ENCODE assay signal across 27 mouse cellular contexts in the genomic region with DNA sequence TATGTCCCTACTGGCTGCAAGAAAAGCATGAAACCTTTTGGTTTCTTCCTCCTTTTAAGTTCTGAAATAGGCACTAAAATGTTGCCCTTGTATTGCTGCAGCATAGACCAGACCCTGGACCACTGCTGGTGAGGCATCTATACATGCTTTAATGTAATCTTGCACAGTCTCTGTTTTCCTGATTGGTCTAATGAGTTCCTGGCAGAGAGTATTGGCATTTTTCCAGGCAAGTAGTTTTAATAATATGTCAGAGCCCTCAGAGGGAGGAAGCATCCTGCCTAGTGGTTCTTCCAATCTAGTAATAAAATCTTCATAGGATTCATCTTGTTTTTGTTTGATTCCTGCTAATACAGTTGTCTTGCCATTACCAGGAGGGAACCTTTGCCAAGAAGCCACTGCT. TPM values are rescaled to one million over a fixed set of nuclear protein-coding genes. Genes with fewer than 3 reads are reported as not detected.
A peak's percentile ranks its signal among the peaks of the same experiment; 100 is the strongest.
DNase-seq lines count a peak whose midpoint lies in the region; ATAC-seq and TF ChIP-seq lines count a peak whose summit lies in the region.
"Had no signal": no experiment of that assay in that cellular context is flagged by ENCODE, and none has a peak within 500 bp of the region (broad histone marks: within the 10 kb centered on the region; RNA-seq: fewer than 3 reads in every experiment).

No protein-coding gene starts in this region.

- peak; percentile 42; the same call in 1 of the 2 replicates for ATAC-seq in forebrain, embryonic 14.5 days
- no peak for ATAC-seq in forebrain, embryonic 12.5 days (ENCODE audit: low FRiP score)
- no peak for ATAC-seq in hindbrain, postnatal 0 days
- peak; percentile 59 for ATAC-seq in lung, embryonic 16.5 days (ENCODE audit: low read depth)
- peak; percentile 47; the same call in 1 of the 2 replicates for ATAC-seq in stomach, embryonic 15.5 days (ENCODE audit: insufficient read depth, low FRiP score, low read depth)
- no peak for ATAC-seq in stomach, postnatal 0 days (ENCODE audit: low FRiP score, low TSS enrichment)
- ATAC-seq: activated CD4-positive, CD25-positive, alpha-beta regulatory T cell, adult 4 months; intestine, embryonic 15.5 days; Patski had no signal

- H3K4me1 ChIP-seq in forebrain, embryonic 14.5 days (ENCODE audit: control insufficient read depth, insufficient read depth, low read length) = no peaks in the 10 kb centered on the region
- no peaks in the 10 kb centered on the region for H3K4me1 ChIP-seq in forebrain, embryonic 12.5 days
- no peaks in the 10 kb centered on the region for H3K4me1 ChIP-seq in hindbrain, postnatal 0 days (ENCODE audit: insufficient read depth, low read length)
- H3K4me1 ChIP-seq in hindbrain, embryonic 10.5 days (replicated peaks) = no peaks in the 10 kb centered on the region
- no peaks in the 10 kb centered on the region for H3K4me1 ChIP-seq in lung, embryonic 16.5 days (replicated peaks; ENCODE audit: control insufficient read depth, insufficient read depth, low read length)
- no peaks in the 10 kb centered on the region for H3K4me1 ChIP-seq in stomach, embryonic 15.5 days
- no peaks in the 10 kb centered on the region for H3K4me1 ChIP-seq in stomach, postnatal 0 days (replicated peaks; ENCODE audit: control insufficient read depth, insufficient read depth)
- H3K4me1 ChIP-seq: embryonic facial prominence, embryonic 15.5 days; heart, embryonic 12.5 days; intestine, embryonic 15.5 days had no signal

- no peak for TF ChIP-seq CTCF in hindbrain, postnatal 0 days (IDR thresholded peaks at IDR 0.05; ENCODE audit: low read depth)
- no peak for TF ChIP-seq CTCF in stomach, postnatal 0 days (IDR thresholded peaks at IDR 0.05; ENCODE audit: low read depth)

- no peak overlapping the region for H3K4me2 ChIP-seq in forebrain, embryonic 14.5 days (ENCODE audit: low read length)
- H3K4me2 ChIP-seq in forebrain, embryonic 12.5 days = no peak overlapping the region
- no peak overlapping the region for H3K4me2 ChIP-seq in hindbrain, postnatal 0 days (ENCODE audit: low read depth, low read length)
- H3K4me2 ChIP-seq in lung, embryonic 16.5 days (ENCODE audit: low read depth, low read length) = no peak overlapping the region
- no peak overlapping the region for H3K4me2 ChIP-seq in stomach, embryonic 15.5 days
- no peak overlapping the region for H3K4me2 ChIP-seq in stomach, postnatal 0 days (replicated peaks; ENCODE audit: low read depth)
- H3K4me2 ChIP-seq: embryonic facial prominence, embryonic 15.5 days; heart, embryonic 12.5 days; intestine, embryonic 15.5 days had no signal

- no peaks in the 10 kb centered on the region for H3K9me3 ChIP-seq in forebrain, embryonic 14.5 days (replicated peaks; ENCODE audit: control insufficient read depth, low read length)
- H3K9me3 ChIP-seq in forebrain, embryonic 12.5 days = no peaks in the 10 kb centered on the region
- no peaks in the 10 kb centered on the region for H3K9me3 ChIP-seq in hindbrain, postnatal 0 days (ENCODE audit: low read length)
- H3K9me3 ChIP-seq in hindbrain, embryonic 10.5 days = no peaks in the 10 kb centered on the region
- no peaks in the 10 kb centered on the region for H3K9me3 ChIP-seq in lung, embryonic 16.5 days (ENCODE audit: control insufficient read depth, low read length)
- no peaks in the 10 kb centered on the region for H3K9me3 ChIP-seq in stomach, embryonic 15.5 days
- H3K9me3 ChIP-seq in stomach, postnatal 0 days (ENCODE audit: control insufficient read depth, low read length) = no peaks in the 10 kb centered on the region
- H3K9me3 ChIP-seq: embryonic facial prominence, embryonic 15.5 days; heart, embryonic 12.5 days; intestine, embryonic 15.5 days had no signal

- no peak overlapping the region for H3K9ac ChIP-seq in forebrain, embryonic 14.5 days (ENCODE audit: low read length)
- no peak overlapping the region for H3K9ac ChIP-seq in forebrain, embryonic 12.5 days
- no peak overlapping the region for H3K9ac ChIP-seq in hindbrain, postnatal 0 days (replicated peaks; ENCODE audit: low read length)
- H3K9ac ChIP-seq in lung, embryonic 16.5 days (ENCODE audit: low read length) = no peak overlapping the region
- no peak overlapping the region for H3K9ac ChIP-seq in stomach, embryonic 15.5 days
- H3K9ac ChIP-seq in stomach, postnatal 0 days (ENCODE audit: low read length) = no peak overlapping the region
- H3K9ac ChIP-seq: embryonic facial prominence, embryonic 15.5 days; heart, embryonic 12.5 days; intestine, embryonic 15.5 days had no signal

- H3K27me3 ChIP-seq in forebrain, embryonic 14.5 days (replicated peaks; ENCODE audit: control insufficient read depth, insufficient read depth, low read length) = no peaks in the 10 kb centered on the region
- no peaks in the 10 kb centered on the region for H3K27me3 ChIP-seq in forebrain, embryonic 12.5 days
- H3K27me3 ChIP-seq in hindbrain, postnatal 0 days (ENCODE audit: insufficient read depth, low read length) = no peaks in the 10 kb centered on the region
- no peaks in the 10 kb centered on the region for H3K27me3 ChIP-seq in hindbrain, embryonic 10.5 days (ENCODE audit: insufficient read depth, poor library complexity, severe bottlenecking)
- no peaks in the 10 kb centered on the region for H3K27me3 ChIP-seq in lung, embryonic 16.5 days (ENCODE audit: control insufficient read depth, insufficient read depth, low read depth, low read length)
- no peaks in the 10 kb centered on the region for H3K27me3 ChIP-seq in stomach, embryonic 15.5 days (replicated peaks)
- H3K27me3 ChIP-seq in stomach, postnatal 0 days (ENCODE audit: control insufficient read depth, insufficient read depth, low read length) = no peaks in the 10 kb centered on the region
- H3K27me3 ChIP-seq: CH12.LX; embryonic facial prominence, embryonic 15.5 days; heart, embryonic 12.5 days; intestine, embryonic 15.5 days; Patski had no signal

- no peak overlapping the region for H3K27ac ChIP-seq in forebrain, embryonic 14.5 days (ENCODE audit: low read depth, low read length)
- H3K27ac ChIP-seq in forebrain, embryonic 12.5 days = no peak overlapping the region
- H3K27ac ChIP-seq in hindbrain, postnatal 0 days = no peak overlapping the region
- no peak overlapping the region for H3K27ac ChIP-seq in hindbrain, embryonic 10.5 days
- H3K27ac ChIP-seq in lung, embryonic 16.5 days (ENCODE audit: low read length) = no peak overlapping the region
- H3K27ac ChIP-seq in stomach, embryonic 15.5 days = no peak overlapping the region
- no peak overlapping the region for H3K27ac ChIP-seq in stomach, postnatal 0 days (replicated peaks)
- H3K27ac ChIP-seq: embryonic facial prominence, embryonic 15.5 days; gastrocnemius, adult 2 months; intestine, embryonic 15.5 days had no signal

- peak; percentile 50 for DNase-seq in forebrain, embryonic 14.5 days (ENCODE audit: low spot score)
- peak; percentile 7 for DNase-seq in hindbrain, postnatal 0 days (ENCODE audit: low spot score)
- no peak for DNase-seq in hindbrain, embryonic 10.5 days (ENCODE audit: low spot score)
- no peak for DNase-seq in lung, postnatal 25 days (ENCODE audit: low spot score)
- DNase-seq in stomach, postnatal 0 days (ENCODE audit: low spot score) = no peak
- DNase-seq: adrenal gland, postnatal 14 days; cerebellum, adult 18-20 months; cerebellum, adult 9-11 months; cerebellum, postnatal 36 days; gastrocnemius, adult 2 months; gastrocnemius, postnatal 25 days had no signal

- no peaks in the 10 kb centered on the region for H3K36me3 ChIP-seq in forebrain, embryonic 14.5 days (ENCODE audit: control insufficient read depth, insufficient read depth, low read length)
- H3K36me3 ChIP-seq in forebrain, embryonic 12.5 days (replicated peaks) = no peaks in the 10 kb centered on the region
- H3K36me3 ChIP-seq in hindbrain, postnatal 0 days (ENCODE audit: insufficient read depth, low read length) = no peaks in the 10 kb centered on the region
- H3K36me3 ChIP-seq in hindbrain, embryonic 10.5 days = no peaks in the 10 kb centered on the region
- no peaks in the 10 kb centered on the region for H3K36me3 ChIP-seq in lung, embryonic 16.5 days (ENCODE audit: control insufficient read depth, insufficient read depth, low read length)
- no peaks in the 10 kb centered on the region for H3K36me3 ChIP-seq in stomach, embryonic 15.5 days
- no peaks in the 10 kb centered on the region for H3K36me3 ChIP-seq in stomach, postnatal 0 days (ENCODE audit: control insufficient read depth, insufficient read depth, low read length)
- H3K36me3 ChIP-seq: embryonic facial prominence, embryonic 15.5 days; heart, embryonic 12.5 days; intestine, embryonic 15.5 days had no signal

- TF ChIP-seq EP300 in stomach, postnatal 0 days (optimal IDR thresholded peaks at IDR 0.05) = no peak

- no peak overlapping the region for H3K4me3 ChIP-seq in forebrain, embryonic 14.5 days (ENCODE audit: low read depth, low read length)
- H3K4me3 ChIP-seq in forebrain, embryonic 12.5 days (replicated peaks) = no peak overlapping the region
- H3K4me3 ChIP-seq in hindbrain, postnatal 0 days (ENCODE audit: low read length) = no peak overlapping the region
- H3K4me3 ChIP-seq in hindbrain, embryonic 10.5 days = no peak overlapping the region
- no peak overlapping the region for H3K4me3 ChIP-seq in lung, embryonic 16.5 days (ENCODE audit: low read length)
- no peak overlapping the region for H3K4me3 ChIP-seq in stomach, embryonic 15.5 days (replicated peaks)
- no peak overlapping the region for H3K4me3 ChIP-seq in stomach, postnatal 0 days (ENCODE audit: low read depth, low read length)
- H3K4me3 ChIP-seq: embryonic facial prominence, embryonic 15.5 days; erythroblast, embryonic 14.5 days; gastrocnemius, adult 2 months; heart, embryonic 12.5 days; intestine, embryonic 15.5 days had no signal

RNA-seq across cellular contexts. Expression of gene Gm609, which starts 15.8 kb away (rescaled TPM):
- not detected in 2 replicates for polyA plus RNA-seq in forebrain, embryonic 14.5 days (2014; fragmentation: Nextera tagmentation; extraction: Ambion mirVana)
- not detected in 2 replicates for polyA plus RNA-seq in forebrain, embryonic 12.5 days (2016; fragmentation: Nextera tagmentation; extraction: Ambion mirVana)
- not detected in 2 replicates for total RNA-seq in hindbrain, postnatal 0 days (2014; rRNA removed)
- polyA plus RNA-seq in hindbrain, postnatal 0 days (2015; fragmentation: Nextera tagmentation; extraction: Ambion mirVana) = 0.05 TPM in 1 of 2 replicates, not detected in the other
- polyA plus RNA-seq in hindbrain, embryonic 10.5 days (2016; fragmentation: Nextera tagmentation; extraction: Ambion mirVana) = not detected in 2 replicates
- not detected in 2 replicates for polyA plus RNA-seq in lung, embryonic 16.5 days (2015; fragmentation: Nextera tagmentation; extraction: Ambion mirVana)
- polyA plus RNA-seq in stomach, embryonic 15.5 days (2015; fragmentation: Nextera tagmentation; extraction: Ambion mirVana) = 0.82 and 1.6 TPM in 2 replicates
- polyA plus RNA-seq in stomach, postnatal 0 days (2015; fragmentation: Nextera tagmentation; extraction: Ambion mirVana) = 0.27 and 0.34 TPM in 2 replicates
- total RNA-seq: granulocyte monocyte progenitor cell, adult 5-6 weeks; heart, adult 8-10 months; heart, postnatal 25 days had no signal
- polyA plus RNA-seq: embryonic facial prominence, embryonic 15.5 days; erythroblast, embryonic 14.5 days; heart, embryonic 12.5 days; heart, embryonic 16.5 days; hindbrain, embryonic 11.5 days; Patski had no signal

RNA-seq across cellular contexts. Expression of gene Gm17783, which starts 54.9 kb away (rescaled TPM):
- not detected in 2 replicates for polyA plus RNA-seq in forebrain, embryonic 14.5 days (2014; fragmentation: Nextera tagmentation; extraction: Ambion mirVana)
- not detected in 2 replicates for polyA plus RNA-seq in forebrain, embryonic 12.5 days (2016; fragmentation: Nextera tagmentation; extraction: Ambion mirVana)
- not detected in 2 replicates for total RNA-seq in hindbrain, postnatal 0 days (2014; rRNA removed)
- polyA plus RNA-seq in hindbrain, postnatal 0 days (2015; fragmentation: Nextera tagmentation; extraction: Ambion mirVana) = not detected in 2 replicates
- not detected in 2 replicates for polyA plus RNA-seq in hindbrain, embryonic 10.5 days (2016; fragmentation: Nextera tagmentation; extraction: Ambion mirVana)
- 0.14 TPM in 1 of 2 replicates, not detected in the other for polyA plus RNA-seq in lung, embryonic 16.5 days (2015; fragmentation: Nextera tagmentation; extraction: Ambion mirVana)
- polyA plus RNA-seq in stomach, embryonic 15.5 days (2015; fragmentation: Nextera tagmentation; extraction: Ambion mirVana) = 1.4 and 2.7 TPM in 2 replicates
- 0.11 TPM in 1 of 2 replicates, not detected in the other for polyA plus RNA-seq in stomach, postnatal 0 days (2015; fragmentation: Nextera tagmentation; extraction: Ambion mirVana)
- total RNA-seq: adrenal gland, adult 18-20 months; adrenal gland, postnatal 14 days; CH12.LX; gastrocnemius, adult 2 months; gastrocnemius, postnatal 25 days; granulocyte monocyte progenitor cell, adult 5-6 weeks; heart, adult 8-10 months; heart, postnatal 25 days had no signal
- polyA plus RNA-seq: activated CD4-positive, CD25-positive, alpha-beta regulatory T cell, adult 4 months; embryonic facial prominence, embryonic 15.5 days; erythroblast, embryonic 14.5 days; heart, embryonic 12.5 days; heart, embryonic 16.5 days; hindbrain, embryonic 11.5 days; Patski had no signal

RNA-seq across cellular contexts. Expression of gene Slc9c1, which starts 58.1 kb away (rescaled TPM):
- not detected in 2 replicates for polyA plus RNA-seq in forebrain, embryonic 14.5 days (2014; fragmentation: Nextera tagmentation; extraction: Ambion mirVana)
- not detected in 2 replicates for polyA plus RNA-seq in forebrain, embryonic 12.5 days (2016; fragmentation: Nextera tagmentation; extraction: Ambion mirVana)
- total RNA-seq in hindbrain, postnatal 0 days (2014; rRNA removed) = not detected in 2 replicates
- not detected in 2 replicates for polyA plus RNA-seq in hindbrain, postnatal 0 days (2015; fragmentation: Nextera tagmentation; extraction: Ambion mirVana)
- polyA plus RNA-seq in hindbrain, embryonic 10.5 days (2016; fragmentation: Nextera tagmentation; extraction: Ambion mirVana) = not detected in 2 replicates
- not detected in 2 replicates for polyA plus RNA-seq in lung, embryonic 16.5 days (2015; fragmentation: Nextera tagmentation; extraction: Ambion mirVana)
- not detected in 2 replicates for polyA plus RNA-seq in stomach, embryonic 15.5 days (2015; fragmentation: Nextera tagmentation; extraction: Ambion mirVana)
- polyA plus RNA-seq in stomach, postnatal 0 days (2015; fragmentation: Nextera tagmentation; extraction: Ambion mirVana) = not detected in 2 replicates
- total RNA-seq: adrenal gland, adult 18-20 months; adrenal gland, postnatal 14 days; CH12.LX; gastrocnemius, adult 2 months; gastrocnemius, postnatal 25 days; granulocyte monocyte progenitor cell, adult 5-6 weeks; heart, adult 8-10 months; heart, postnatal 25 days had no signal
- polyA plus RNA-seq: activated CD4-positive, CD25-positive, alpha-beta regulatory T cell, adult 4 months; embryonic facial prominence, embryonic 15.5 days; erythroblast, embryonic 14.5 days; heart, embryonic 12.5 days; heart, embryonic 16.5 days; hindbrain, embryonic 11.5 days; Patski had no signal

Comparison
In these comparisons a context has a peak if more than half of its experiments do, and no peak if none do; other contexts are left out.
1. ATAC-seq: peak in forebrain, embryonic 14.5 days (single experiment), lung, embryonic 16.5 days (single experiment) and stomach, embryonic 15.5 days (single experiment); none in forebrain, embryonic 12.5 days (single experiment), hindbrain, postnatal 0 days (single experiment) and stomach, postnatal 0 days (single experiment).
2. DNase-seq: peak in forebrain, embryonic 14.5 days (single experiment) and hindbrain, postnatal 0 days (single experiment); none in hindbrain, embryonic 10.5 days (single experiment), lung, postnatal 25 days (single experiment) and stomach, postnatal 0 days (single experiment).